Mouse (Mus musculus) liver, embryonic 15.5 days (tissue): ENCODE measurements around the gene Aamdc. TPM values are rescaled to one million over a fixed set of nuclear protein-coding genes. Genes with fewer than 3 reads are reported as not detected.

Experiments
- ATAC-seq: fragments of 200-750 bp; cut with Nextera tagmentation; 2 replicates; pipeline ENCODE4 v1.8.0; 2017; ENCODE audit warnings: moderate number of reproducible peaks, mild to moderate bottlenecking, moderate library complexity; ENCODE audit not compliant: insufficient read depth
- H3K27ac ChIP-seq: fragments of 300-500 bp; sonication (generic); replicated peaks from 2 replicates; pipeline ENCODE4 v1.5.1; 2015; ENCODE audit warnings: mild to moderate bottlenecking, inconsistent platforms
- H3K27me3 ChIP-seq: fragments of 300-500 bp; sonication (generic); 2 replicates; pipeline ENCODE4 v1.6.1; 2015; ENCODE audit warnings: mild to moderate bottlenecking, inconsistent platforms
- H3K36me3 ChIP-seq: fragments of 300-500 bp; sonication (generic); replicated peaks from 2 replicates; pipeline ENCODE4 v1.6.1; 2015; ENCODE audit warnings: moderate library complexity, mild to moderate bottlenecking, inconsistent platforms
- H3K4me1 ChIP-seq: fragments of 300-500 bp; sonication (generic); replicated peaks from 2 replicates; pipeline ENCODE4 v1.6.1; 2015; ENCODE audit warnings: inconsistent platforms
- H3K4me2 ChIP-seq: fragments of 300-500 bp; sonication (generic); 2 replicates; pipeline ENCODE4 v1.6.1; 2015; ENCODE audit warnings: moderate library complexity, mild to moderate bottlenecking, inconsistent platforms
- H3K4me3 ChIP-seq: fragments of 300-500 bp; sonication (generic); replicated peaks from 2 replicates; pipeline ENCODE4 v1.5.1; 2015; ENCODE audit warnings: mild to moderate bottlenecking, inconsistent platforms
- H3K9ac ChIP-seq: fragments of 300-500 bp; sonication (generic); 2 replicates; pipeline ENCODE4 v1.6.1; 2015; ENCODE audit warnings: moderate library complexity, mild to moderate bottlenecking, inconsistent platforms
- H3K9me3 ChIP-seq: fragments of 300-500 bp; sonication (generic); replicated peaks from 2 replicates; pipeline ENCODE4 v1.6.1; 2016; ENCODE audit warnings: inconsistent platforms
- WGBS: fragments of 180-500 bp; shearing (Covaris S2); methylation state at CpG from one replicate; pipeline ENCODE4 v1.1.7; 2015; ENCODE audit warnings: mixed read lengths; ENCODE audit not compliant: insufficient replicate concordance; 5-methylcytosine and 5-hydroxymethylcytosine counted together
- polyA plus RNA-seq: library from polyadenylated mRNA; unstranded; fragments of >200 nt; fragmentation: Nextera tagmentation; extraction: Ambion mirVana; gene quantifications from 2 replicates; pipeline ENCODE4 v1.2.1, GENCODE M21; 2015

Gene Aamdc
- 16.2 and 16.6 TPM in 2 replicates for polyA plus RNA-seq

DNA sequence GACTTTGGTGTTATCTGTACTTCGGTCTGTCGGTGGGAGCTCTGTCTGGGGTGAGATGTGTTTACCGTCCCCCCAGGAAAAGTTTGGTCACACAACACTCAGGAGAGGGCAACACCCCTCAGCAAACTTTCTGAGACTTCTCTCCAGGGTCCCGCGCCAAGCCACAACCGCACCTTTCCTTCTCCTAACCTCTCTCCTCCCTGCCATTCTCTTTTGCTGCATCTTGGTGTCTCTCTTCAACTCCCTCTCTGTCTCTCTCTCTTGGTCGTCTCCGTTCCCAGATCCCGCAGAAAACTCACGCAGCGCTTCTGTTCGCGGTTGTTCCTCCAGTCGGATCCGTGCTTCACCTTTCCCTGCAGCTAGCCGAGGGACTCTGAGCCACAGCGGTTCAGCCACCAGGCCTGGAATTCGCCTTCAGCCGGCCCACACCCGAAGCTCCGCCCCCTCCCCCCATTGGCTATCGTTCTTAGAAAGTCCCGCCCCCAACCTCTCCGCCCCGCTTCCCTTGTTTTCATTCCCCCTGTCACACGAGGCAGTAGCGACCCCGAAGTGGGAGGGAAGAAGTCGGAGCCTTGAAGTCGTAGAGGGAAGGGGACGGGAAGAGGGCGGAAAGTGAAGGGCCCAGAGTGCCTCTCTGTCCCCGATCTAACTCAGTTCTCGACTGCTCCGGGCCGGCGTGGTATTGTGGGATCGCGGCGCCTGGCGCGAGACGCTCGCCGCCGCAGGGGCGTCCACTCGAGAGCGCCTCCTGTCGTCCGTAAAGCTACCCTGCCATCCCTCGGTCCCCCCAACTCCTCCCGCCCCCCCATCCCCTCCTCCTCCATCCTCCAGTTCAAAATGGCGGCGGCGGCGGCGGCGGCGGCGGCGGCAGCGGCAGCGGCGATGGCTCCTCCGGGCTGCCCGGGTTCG is at the start of gene Aamdc, which contains the start of gene Rsf1:
Gene Aamdc, minus strand, starts transcription at position 431 of the 909 bp plus-strand sequence.
Gene Rsf1, plus strand, starts transcription at position 823 of the 909 bp plus-strand sequence.
- Histone ChIP-seq H3K4me2 (peak within 1 kb of the TSS; percentile 94), H3K9me3 (no peaks in the 10 kb centered on the region), H3K36me3 (no peaks in the 10 kb centered on the region)

GRCm38 (mm10) chr7:97623402-97623801 is 44.1 kb upstream of the Aamdc start:
- no peaks in the 10 kb centered on the region for H3K9me3 ChIP-seq
- no peak overlapping the region for H3K4me2 ChIP-seq
- no peak for ATAC-seq
- no peak overlapping the region for H3K9ac ChIP-seq
- H3K27me3 ChIP-seq = no peaks in the 10 kb centered on the region
- peaks cover 2% of the 10 kb centered on the region; the same call in 1 of the 2 replicates for H3K36me3 ChIP-seq
- no peaks in the 10 kb centered on the region for H3K4me1 ChIP-seq
- no peak overlapping the region for H3K4me3 ChIP-seq
- no peak overlapping the region for H3K27ac ChIP-seq

More for the DNA sequence above, at the start of gene Aamdc, which contains the start of gene Rsf1:
- under 1% methylated on average over 67 of the region's 68 CpGs for WGBS
- ATAC-seq = peak; percentile 88
- peak within 1 kb of the TSS; percentile 99 for H3K9ac ChIP-seq
- peak within 1 kb of the TSS; percentile 100 for H3K4me3 ChIP-seq
- H3K27me3 ChIP-seq = no peaks in the 10 kb centered on the region
- peaks cover 24% of the 10 kb centered on the region for H3K4me1 ChIP-seq
- H3K27ac ChIP-seq = peak within 1 kb of the TSS; percentile 94

- H3K27ac ChIP-seq = no peak overlapping the region
- 81% methylated on average over 1 of the region's 1 CpGs for WGBS
- H3K4me3 ChIP-seq = no peak overlapping the region
Measured at GRCm38 (mm10) chr7:97622676-97623075, 43.4 kb upstream of the Aamdc start.

DNA sequence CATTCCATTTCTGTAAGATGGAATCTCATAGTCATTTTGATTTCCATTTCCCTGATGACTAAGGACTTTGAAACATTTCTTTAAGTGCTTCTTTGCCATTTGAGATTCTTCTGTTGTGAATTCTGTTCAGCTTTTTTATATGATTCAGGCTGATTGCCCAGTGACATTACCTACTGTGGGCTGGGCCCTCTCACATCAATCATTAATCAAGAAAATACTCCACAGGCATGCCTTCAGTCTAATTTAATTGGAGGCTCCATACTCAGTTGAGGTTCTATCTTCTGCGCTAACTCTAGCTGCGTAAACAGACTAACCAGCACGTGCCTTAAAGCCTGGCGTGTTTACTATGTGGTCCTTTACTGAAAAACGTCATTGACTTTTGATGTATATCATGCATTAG is 42.0 kb upstream of the Aamdc start:
- Histone ChIP-seq H3K4me3 (no peak overlapping the region), H3K27ac (no peak overlapping the region), H3K4me2 (no peak overlapping the region), H3K9me3 (no peaks in the 10 kb centered on the region), H3K4me1 (no peaks in the 10 kb centered on the region), H3K36me3 (peaks cover 11% of the 10 kb centered on the region; the same call in 1 of the 2 replicates), H3K27me3 (no peaks in the 10 kb centered on the region), H3K9ac (no peak overlapping the region)
- no peak for ATAC-seq
- 83% methylated on average over 5 of the region's 5 CpGs for WGBS

More at GRCm38 (mm10) chr7:97622676-97623075, 43.4 kb upstream of the Aamdc start:
- H3K9me3 ChIP-seq = no peaks in the 10 kb centered on the region
- H3K4me2 ChIP-seq = no peak overlapping the region
- no peaks in the 10 kb centered on the region for H3K4me1 ChIP-seq
- ATAC-seq = no peak
- peaks cover 9% of the 10 kb centered on the region; the same call in 1 of the 2 replicates for H3K36me3 ChIP-seq
- no peak overlapping the region for H3K9ac ChIP-seq
- no peaks in the 10 kb centered on the region for H3K27me3 ChIP-seq

DNA sequence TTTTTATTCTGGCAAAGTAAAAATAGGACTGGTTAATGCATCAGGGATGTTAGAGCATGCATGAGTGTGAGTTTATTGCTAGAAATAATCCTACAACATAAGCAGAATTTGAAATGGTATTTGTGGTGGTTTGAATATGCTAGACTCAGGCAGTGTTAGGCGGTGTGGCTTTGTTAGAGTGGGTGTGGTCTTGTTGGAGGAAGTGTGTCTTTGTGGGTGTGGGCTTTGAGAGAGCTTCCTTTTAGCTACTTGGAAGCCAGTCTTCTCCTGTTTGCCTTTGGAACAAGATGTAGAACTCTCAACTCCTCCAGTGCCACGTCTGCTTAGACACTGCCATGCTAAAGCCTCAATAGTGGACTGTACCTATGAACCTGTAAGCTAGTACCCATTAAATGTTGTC is 19.3 kb upstream of the Aamdc start:
- no peaks in the 10 kb centered on the region for H3K36me3 ChIP-seq
- peaks cover 14% of the 10 kb centered on the region for H3K4me1 ChIP-seq
- no peaks in the 10 kb centered on the region for H3K9me3 ChIP-seq
- no peak overlapping the region for H3K9ac ChIP-seq
- WGBS = 49% methylated on average over 2 of the region's 2 CpGs
- ATAC-seq = no peak
- no peak overlapping the region for H3K4me2 ChIP-seq
- H3K27me3 ChIP-seq = no peaks in the 10 kb centered on the region
- H3K4me3 ChIP-seq = no peak overlapping the region
- no peak overlapping the region for H3K27ac ChIP-seq

GRCm38 (mm10) chr7:97593535-97593934 is 14.2 kb upstream of the Aamdc start:
- WGBS = 61% methylated on average over 2 of the region's 2 CpGs
- ATAC-seq = no peak

GRCm38 (mm10) chr7:97592396-97592795 is 13.1 kb upstream of the Aamdc start:
- no peak for ATAC-seq
- Histone ChIP-seq H3K4me2 (no peak overlapping the region), H3K9ac (no peak overlapping the region), H3K9me3 (no peaks in the 10 kb centered on the region), H3K4me1 (peaks cover 40% of the 10 kb centered on the region), H3K4me3 (no peak overlapping the region), H3K27me3 (no peaks in the 10 kb centered on the region), H3K27ac (no peak overlapping the region), H3K36me3 (no peaks in the 10 kb centered on the region)
- WGBS = 79% methylated on average over 4 of the region's 4 CpGs

More at GRCm38 (mm10) chr7:97593535-97593934, 14.2 kb upstream of the Aamdc start:
- Histone ChIP-seq H3K36me3 (no peaks in the 10 kb centered on the region), H3K27me3 (no peaks in the 10 kb centered on the region), H3K9me3 (no peaks in the 10 kb centered on the region), H3K4me3 (no peak overlapping the region), H3K4me1 (peaks cover 39% of the 10 kb centered on the region), H3K9ac (no peak overlapping the region), H3K27ac (no peak overlapping the region), H3K4me2 (no peak overlapping the region)

DNA sequence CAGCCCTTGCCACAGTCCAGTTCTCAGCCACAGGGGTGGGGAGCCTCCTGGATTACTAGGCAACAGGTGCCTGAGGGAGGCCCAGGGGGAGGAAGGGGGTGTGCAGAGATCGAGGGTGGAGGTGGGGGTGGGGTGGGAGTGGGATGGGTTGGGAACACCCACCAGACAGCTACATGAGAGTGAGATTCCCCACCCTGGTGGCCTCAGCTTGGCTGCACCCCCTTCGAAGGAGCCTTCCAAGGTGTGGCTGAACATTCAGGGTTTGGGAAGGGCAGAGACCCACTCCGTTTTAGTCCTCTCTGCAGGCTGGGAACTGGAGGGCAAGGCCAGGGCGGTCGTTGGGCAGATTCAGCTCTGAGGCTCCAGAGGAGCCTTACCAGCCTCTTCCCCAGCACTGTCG is 12.0 kb upstream of the Aamdc start:
- no peaks in the 10 kb centered on the region for H3K36me3 ChIP-seq
- 66% methylated on average over 6 of the region's 6 CpGs for WGBS
- H3K4me1 ChIP-seq = peaks cover 40% of the 10 kb centered on the region
- no peak for ATAC-seq
- H3K27ac ChIP-seq = no peak overlapping the region
- H3K4me3 ChIP-seq = no peak overlapping the region
- no peak overlapping the region for H3K9ac ChIP-seq
- no peaks in the 10 kb centered on the region for H3K9me3 ChIP-seq
- no peaks in the 10 kb centered on the region for H3K27me3 ChIP-seq
- no peak overlapping the region for H3K4me2 ChIP-seq

DNA sequence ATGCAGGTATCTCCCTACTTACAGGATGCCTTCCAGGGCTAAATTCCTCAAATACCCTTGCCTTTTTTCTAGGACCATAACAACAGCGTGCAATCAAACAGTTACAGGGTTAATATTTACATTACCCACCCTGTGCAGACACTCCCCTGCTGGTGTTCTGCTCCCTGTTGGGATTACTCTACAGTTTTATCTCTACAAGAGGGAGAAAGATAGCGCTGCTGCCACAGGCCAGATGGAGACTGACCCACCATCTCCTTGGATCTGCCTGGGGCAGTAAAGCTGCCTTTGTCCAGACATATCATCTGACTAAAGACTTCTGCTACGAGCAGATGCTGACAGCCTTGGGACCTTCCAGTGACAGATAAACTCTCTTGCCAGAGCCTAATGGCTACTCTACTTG is 11.2 kb upstream of the Aamdc start:
- 26% methylated on average over 3 of the region's 3 CpGs for WGBS
- Histone ChIP-seq H3K4me3 (no peak overlapping the region), H3K9ac (no peak overlapping the region), H3K4me2 (peak overlapping the region; percentile 2), H3K4me1 (peaks cover 48% of the 10 kb centered on the region), H3K9me3 (no peaks in the 10 kb centered on the region), H3K27me3 (no peaks in the 10 kb centered on the region), H3K27ac (no peak overlapping the region), H3K36me3 (no peaks in the 10 kb centered on the region)
- ATAC-seq = peak; percentile 69

GRCm38 (mm10) chr7:97588506-97588905 is 9.2 kb upstream of the Aamdc start:
- Histone ChIP-seq H3K36me3 (no peaks in the 10 kb centered on the region), H3K4me1 (peaks cover 52% of the 10 kb centered on the region), H3K9ac (no peak overlapping the region), H3K27ac (no peak overlapping the region), H3K4me3 (no peak overlapping the region), H3K4me2 (no peak overlapping the region), H3K27me3 (no peaks in the 10 kb centered on the region), H3K9me3 (no peaks in the 10 kb centered on the region)
- WGBS = 70% methylated on average over 5 of the region's 5 CpGs
- no peak for ATAC-seq

- H3K4me2 ChIP-seq = peak overlapping the region; percentile 94
- peak overlapping the region; percentile 94 for H3K27ac ChIP-seq
- peak overlapping the region; percentile 99 for H3K9ac ChIP-seq
- H3K9me3 ChIP-seq = no peaks in the 10 kb centered on the region
- no peaks in the 10 kb centered on the region for H3K36me3 ChIP-seq
- peak overlapping the region; percentile 100 for H3K4me3 ChIP-seq
- peak; percentile 20 for ATAC-seq
- H3K27me3 ChIP-seq = no peaks in the 10 kb centered on the region
- under 1% methylated on average over 11 of the region's 11 CpGs for WGBS
- peaks cover 31% of the 10 kb centered on the region for H3K4me1 ChIP-seq
Measured at GRCm38 (mm10) chr7:97580843-97581214, 1.5 kb upstream of the Aamdc start.
